Mouse (Mus musculus): ENCODE results near the gene Bcor. TPM values are rescaled to one million over a fixed set of nuclear protein-coding genes. Genes with fewer than 3 reads are reported as not detected.

Gene Bcor
- polyA plus RNA-seq, 1 experiment from 2014 or later = 23.0 TPM

DNA sequence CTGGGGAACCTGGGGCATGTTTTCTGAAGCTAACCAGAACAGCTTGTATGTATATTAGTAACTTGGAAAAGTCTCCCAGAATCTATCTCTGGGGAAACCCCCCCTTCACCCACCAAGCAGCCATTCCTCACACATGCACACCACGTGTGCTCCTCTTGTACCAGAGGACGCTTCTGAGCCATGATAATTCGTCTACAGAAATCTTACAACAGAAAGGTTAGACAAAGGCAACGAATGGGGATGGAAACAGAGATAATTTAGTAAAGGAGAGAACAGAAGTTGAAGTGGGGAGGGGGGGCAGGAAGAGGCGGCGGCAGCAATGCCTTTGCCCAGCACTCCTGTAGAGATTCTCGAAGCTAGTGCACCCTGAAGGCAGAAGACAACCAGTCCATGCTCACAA lies 172.6 kb downstream of the Bcor start:
- 39% methylated on average over 7 of the region's 7 CpGs for WGBS
- Histone ChIP-seq H3K4me2 (replicated peaks) (no peak overlapping the region), H3K27ac (no peak overlapping the region), H3K9me3 (no peaks in the 10 kb centered on the region), H3K4me1 (no peaks in the 10 kb centered on the region), H3K4me3 (no peak overlapping the region), H3K27me3 (replicated peaks) (no peaks in the 10 kb centered on the region), H3K9ac (no peak overlapping the region), H3K36me3 (no peaks in the 10 kb centered on the region)
- ATAC-seq (ENCODE audit: low FRiP score, low read depth) = no peak

Data from neural tube, embryonic 12.5 days (tissue).